Mouse (Mus musculus): Measurements from ENCODE around the gene Dcaf1.

- TF ChIP-seq CTCF (IDR thresholded peaks at IDR 0.05; ENCODE audit: extremely low read depth, insufficient read length, insufficient replicate concordance, low read depth, low read length): no peak
- no peak for TF ChIP-seq POLR2A (IDR thresholded peaks at IDR 0.05; ENCODE audit: low read depth, low read length)
Measured at GRCm38 (mm10) chr9:106908174-106908573, 86.5 kb downstream of the Dcaf1 start.

Measured in small intestine, adult 2 months (tissue).